In the genomic region with DNA sequence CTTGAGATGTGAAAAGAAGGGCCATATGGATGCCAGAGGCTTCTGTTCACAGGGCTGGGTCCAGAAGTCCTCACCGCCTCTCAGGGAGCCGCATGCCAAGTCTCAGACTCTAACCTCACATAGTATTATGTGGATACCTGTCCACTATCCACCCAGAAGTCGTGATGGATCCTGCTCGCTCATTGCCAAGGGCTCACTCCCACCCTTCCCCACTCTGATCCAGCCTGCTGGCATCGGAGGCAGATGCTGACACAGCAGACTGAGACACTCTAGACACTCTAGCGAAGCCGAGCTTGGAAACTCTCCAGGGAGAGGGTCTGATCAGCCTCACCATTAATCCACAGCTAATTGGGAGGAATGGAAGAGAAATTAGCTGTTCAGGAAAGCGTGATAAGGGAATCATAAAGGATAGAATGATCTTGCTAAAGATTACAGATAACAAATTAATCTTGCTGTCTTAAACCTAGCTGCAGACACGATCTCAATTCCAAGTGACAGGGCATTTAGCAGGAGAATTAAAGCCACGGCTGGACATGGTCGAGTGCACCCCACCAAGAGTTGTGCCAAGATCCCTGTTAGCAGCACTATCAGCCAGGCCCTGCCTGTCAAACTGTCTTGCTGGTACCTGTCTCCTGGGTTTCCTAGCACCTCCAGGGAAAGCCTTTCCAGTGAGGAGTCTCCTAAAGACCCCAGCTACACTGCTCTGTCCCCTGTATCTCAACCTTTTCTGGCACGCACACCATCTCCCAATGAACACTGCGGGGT, we compare ENCODE assay signal across 14 mouse cellular contexts. TPM values are rescaled to one million over a fixed set of nuclear protein-coding genes. Genes with fewer than 3 reads are reported as not detected.
DNase-seq lines count a peak whose midpoint lies in the region; ATAC-seq and TF ChIP-seq lines count a peak whose summit lies in the region.
"Had no signal": no experiment of that assay in that cellular context is flagged by ENCODE, and none has a peak within 500 bp of the region (broad histone marks: within the 10 kb centered on the region; RNA-seq: fewer than 3 reads in every experiment).

No protein-coding gene starts in this region.

- 59% methylated on average over 13 of the region's 13 CpGs for WGBS in kidney, embryonic 14.5 days
- WGBS in forebrain, postnatal 0 days = 40% methylated on average over 13 of the region's 13 CpGs
- WGBS in neural tube, embryonic 13.5 days = 59% methylated on average over 13 of the region's 13 CpGs

- intact Hi-C loops in heart, postnatal 36 days (cut with DNase I) = no loop called here

- H3K9me3 ChIP-seq in kidney, embryonic 14.5 days (ENCODE audit: control insufficient read depth, low read length) = peaks cover 14% of the 10 kb centered on the region
- no peaks in the 10 kb centered on the region for H3K9me3 ChIP-seq in forebrain, postnatal 0 days (ENCODE audit: low read length)
- H3K9me3 ChIP-seq in neural tube, embryonic 13.5 days = no peaks in the 10 kb centered on the region
- H3K9me3 ChIP-seq: stomach, embryonic 15.5 days had no signal

- DNase-seq in cerebellum, adult 9-11 months = peak; percentile 60
- no peak for DNase-seq in cerebellum, adult 11 months
- peak; percentile 27 for DNase-seq in kidney, postnatal 14 days
- DNase-seq in forebrain, postnatal 0 days = peak; percentile 74
- no peak for DNase-seq in heart, postnatal 36 days
- no peak for DNase-seq in spleen, postnatal 4 days (ENCODE audit: low spot score in 2 of 2)
- DNase-seq: heart, adult 2 months; lung, postnatal 10 days; right cerebral cortex, postnatal 14 days had no signal

- H3K4me1 ChIP-seq in kidney, embryonic 14.5 days (ENCODE audit: control insufficient read depth, insufficient read depth, low read length) = no peaks in the 10 kb centered on the region; the same call in 1 of the 2 replicates
- H3K4me1 ChIP-seq in forebrain, postnatal 0 days (ENCODE audit: insufficient read depth) = peaks cover 5% of the 10 kb centered on the region
- H3K4me1 ChIP-seq in neural tube, embryonic 13.5 days (replicated peaks) = peaks cover 41% of the 10 kb centered on the region

- no peak overlapping the region for H3K4me2 ChIP-seq in kidney, embryonic 14.5 days (replicated peaks; ENCODE audit: low read depth, low read length)
- H3K4me2 ChIP-seq in forebrain, postnatal 0 days (ENCODE audit: low read depth) = no peak overlapping the region
- no peak overlapping the region for H3K4me2 ChIP-seq in neural tube, embryonic 13.5 days
- H3K4me2 ChIP-seq: stomach, embryonic 15.5 days had no signal

- no peak overlapping the region for H3K9ac ChIP-seq in kidney, embryonic 14.5 days (ENCODE audit: low read depth, low read length)
- peak overlapping the region; percentile 25; the same call in 1 of the 2 replicates for H3K9ac ChIP-seq in forebrain, postnatal 0 days
- no peak overlapping the region for H3K9ac ChIP-seq in neural tube, embryonic 13.5 days
- H3K9ac ChIP-seq: stomach, embryonic 15.5 days had no signal

- H3K27ac ChIP-seq in kidney, embryonic 14.5 days (ENCODE audit: low read depth, low read length) = no peak overlapping the region
- H3K27ac ChIP-seq in forebrain, postnatal 0 days (ENCODE audit: low read depth, low read length) = peak overlapping the region; percentile 9; the same call in 1 of the 2 replicates
- H3K27ac ChIP-seq in neural tube, embryonic 13.5 days (replicated peaks) = peak overlapping the region; percentile 49
- H3K27ac ChIP-seq: heart, adult 2 months; stomach, embryonic 15.5 days had no signal

- H3K4me3 ChIP-seq in kidney, embryonic 14.5 days (ENCODE audit: low read length) = no peak overlapping the region
- no peak overlapping the region for H3K4me3 ChIP-seq in forebrain, postnatal 0 days (ENCODE audit: low read depth, low read length)
- H3K4me3 ChIP-seq in neural tube, embryonic 13.5 days = no peak overlapping the region
- H3K4me3 ChIP-seq: heart, adult 2 months; stomach, embryonic 15.5 days had no signal

- H3K27me3 ChIP-seq in kidney, embryonic 14.5 days (ENCODE audit: control insufficient read depth, insufficient read depth, low read length) = no peaks in the 10 kb centered on the region
- no peaks in the 10 kb centered on the region for H3K27me3 ChIP-seq in forebrain, postnatal 0 days (ENCODE audit: insufficient read depth, low read length)
- H3K27me3 ChIP-seq in neural tube, embryonic 13.5 days = peaks cover 17% of the 10 kb centered on the region
- H3K27me3 ChIP-seq: stomach, embryonic 15.5 days had no signal

- no peak for ATAC-seq in kidney, embryonic 14.5 days (ENCODE audit: low FRiP score, low TSS enrichment)
- ATAC-seq in forebrain, postnatal 0 days = peak; percentile 59
- peak; percentile 85 for ATAC-seq in neural tube, embryonic 13.5 days (ENCODE audit: low read depth)

- H3K36me3 ChIP-seq in kidney, embryonic 14.5 days (ENCODE audit: control insufficient read depth, insufficient read depth, low read length) = no peaks in the 10 kb centered on the region
- H3K36me3 ChIP-seq in forebrain, postnatal 0 days (ENCODE audit: insufficient read depth) = peaks cover 46% of the 10 kb centered on the region
- peaks cover 7% of the 10 kb centered on the region; the same call in 1 of the 2 replicates for H3K36me3 ChIP-seq in neural tube, embryonic 13.5 days
- H3K36me3 ChIP-seq: stomach, embryonic 15.5 days had no signal

- TF ChIP-seq CTCF in forebrain, postnatal 0 days (IDR thresholded peaks at IDR 0.05; ENCODE audit: low read depth) = no peak

RNA-seq across cellular contexts. Expression of a gene that starts 21.6 kb away (rescaled TPM):
- polyA plus RNA-seq in kidney, embryonic 14.5 days (2014; fragmentation: Nextera tagmentation; extraction: Ambion mirVana) = 1.7 and 2.9 TPM in 2 replicates
- total RNA-seq in forebrain, postnatal 0 days (2014; rRNA removed) = 61.2 and 68.9 TPM in 2 replicates
- 20.3 and 22.7 TPM in 2 replicates for polyA plus RNA-seq in forebrain, postnatal 0 days (2015; fragmentation: Nextera tagmentation; extraction: Ambion mirVana)
- 8.1 and 8.7 TPM in 2 replicates for polyA plus RNA-seq in neural tube, embryonic 13.5 days (2015; fragmentation: Nextera tagmentation; extraction: Ambion mirVana)
- 1 to 10 TPM; 1.5 to 2.0 TPM for total RNA-seq in heart, postnatal 36 days (2021)

RNA-seq across cellular contexts. Expression of a gene that starts 36.9 kb away (rescaled TPM):
- 0.16 TPM in 1 of 2 replicates, not detected in the other for polyA plus RNA-seq in kidney, embryonic 14.5 days (2014; fragmentation: Nextera tagmentation; extraction: Ambion mirVana)
- total RNA-seq in forebrain, postnatal 0 days (2014; rRNA removed) = 10.7 and 15.4 TPM in 2 replicates
- polyA plus RNA-seq in forebrain, postnatal 0 days (2015; fragmentation: Nextera tagmentation; extraction: Ambion mirVana) = 4.2 and 6.6 TPM in 2 replicates
- polyA plus RNA-seq in neural tube, embryonic 13.5 days (2015; fragmentation: Nextera tagmentation; extraction: Ambion mirVana) = 1.8 TPM in 2 replicates
- under 1 TPM; 0.11 to 0.33 TPM for total RNA-seq in heart, postnatal 36 days (2021)
- polyA plus RNA-seq: stomach, embryonic 15.5 days had no signal

RNA-seq across cellular contexts. Expression of a gene that starts 58.6 kb away (rescaled TPM):
- polyA plus RNA-seq in kidney, embryonic 14.5 days (2014; fragmentation: Nextera tagmentation; extraction: Ambion mirVana) = not detected in 2 replicates
- total RNA-seq in forebrain, postnatal 0 days (2014; rRNA removed) = 0.23 TPM in 1 of 2 replicates, not detected in the other
- polyA plus RNA-seq in forebrain, postnatal 0 days (2015; fragmentation: Nextera tagmentation; extraction: Ambion mirVana) = not detected in 2 replicates
- polyA plus RNA-seq in neural tube, embryonic 13.5 days (2015; fragmentation: Nextera tagmentation; extraction: Ambion mirVana) = not detected in 2 replicates
- total RNA-seq in heart, postnatal 36 days (2021) = not detected
- total RNA-seq: ES-E14; heart, adult 2 months; layer of hippocampus, postnatal 14 days had no signal
- polyA plus RNA-seq: heart, adult 2 months; stomach, embryonic 15.5 days had no signal

Comparison
In these comparisons a context has a peak if more than half of its experiments do, and no peak if none do; other contexts are left out.
1. DNase-seq: peak in cerebellum, adult 9-11 months (single experiment), kidney, postnatal 14 days (single experiment) and forebrain, postnatal 0 days (single experiment); none in cerebellum, adult 11 months (single experiment), heart, postnatal 36 days (0 of 2) and spleen, postnatal 4 days (0 of 2).